Mouse (Mus musculus): ENCODE results near the gene Gpcpd1.

Gene Gpcpd1

GRCm38 (mm10) chr2:132497412-132498135 lies 90.0 kb downstream of the Gpcpd1 start:
- in situ Hi-C loops (cut with MboI, MseI): loop anchor here (10.0 kb wide), 2 partner anchors 113 to 493 kb away; partner anchors contain the start of gene Prokr2

DNA sequence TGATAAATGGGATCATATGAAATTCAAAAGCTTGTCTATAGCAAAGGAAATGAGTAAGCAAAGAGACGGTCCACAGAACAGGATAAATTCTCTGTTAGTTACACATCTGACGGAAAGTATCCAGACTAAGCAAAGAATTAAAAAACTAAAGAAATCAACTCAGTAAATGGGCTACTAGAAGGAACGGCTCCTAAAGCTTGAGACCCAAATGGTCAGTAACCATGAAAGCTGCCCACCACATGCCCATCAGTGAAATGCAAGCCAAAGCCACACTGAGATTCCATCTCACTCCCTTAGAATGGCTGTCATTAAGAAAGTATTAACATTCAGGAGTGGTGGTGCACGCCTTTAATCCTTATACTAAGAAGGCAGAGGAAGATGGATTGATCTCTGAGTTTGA lies 94.3 kb downstream of the Gpcpd1 start:
- in situ Hi-C loops (cut with MboI, MseI): loop anchor here (10.0 kb wide), 2 partner anchors 108 to 488 kb away; partner anchors contain the start of gene Prokr2

DNA sequence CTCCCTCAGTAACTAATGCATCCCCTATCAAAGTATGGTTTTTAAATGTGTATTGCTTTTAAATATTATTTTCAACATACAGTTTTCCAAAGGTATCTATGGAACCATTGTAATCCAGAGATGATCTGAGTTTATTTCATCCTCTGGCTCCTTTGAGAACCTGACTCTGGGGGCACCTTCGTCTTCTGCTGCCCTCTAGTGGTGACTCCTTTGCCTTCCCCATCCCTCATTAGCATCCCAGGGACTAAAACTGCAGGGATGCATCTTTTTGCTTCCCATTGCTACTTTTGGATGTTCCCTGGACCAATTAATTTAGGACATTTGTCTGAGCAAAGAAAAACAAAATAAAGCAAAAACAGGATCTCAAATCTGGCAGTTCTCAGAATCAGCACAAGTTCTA lies 102.1 kb downstream of the Gpcpd1 start:
- in situ Hi-C loops (cut with MboI, MseI): no loop called here

DNA sequence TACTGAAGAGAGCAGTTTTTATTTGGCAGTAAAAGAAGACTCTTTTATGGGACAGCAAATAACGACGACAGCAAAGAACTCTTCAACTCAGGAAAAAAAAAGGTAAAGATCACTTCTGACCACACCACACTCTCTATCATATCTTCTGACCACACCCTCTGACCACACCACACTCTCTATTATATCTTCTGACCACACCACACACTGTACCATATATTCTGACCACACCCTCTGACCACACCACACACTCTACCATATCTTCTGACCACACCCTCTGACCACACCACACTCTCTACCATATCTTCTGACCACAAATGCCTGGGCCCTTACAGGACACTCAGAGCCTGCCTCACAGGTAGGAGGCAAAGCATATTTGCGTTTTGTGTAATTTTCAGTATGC lies 106.0 kb downstream of the Gpcpd1 start:
- in situ Hi-C loops (cut with MboI, MseI): no loop called here
